Mouse (Mus musculus): ENCODE measurements around the gene Gm47969.

Gene Gm47969

DNA sequence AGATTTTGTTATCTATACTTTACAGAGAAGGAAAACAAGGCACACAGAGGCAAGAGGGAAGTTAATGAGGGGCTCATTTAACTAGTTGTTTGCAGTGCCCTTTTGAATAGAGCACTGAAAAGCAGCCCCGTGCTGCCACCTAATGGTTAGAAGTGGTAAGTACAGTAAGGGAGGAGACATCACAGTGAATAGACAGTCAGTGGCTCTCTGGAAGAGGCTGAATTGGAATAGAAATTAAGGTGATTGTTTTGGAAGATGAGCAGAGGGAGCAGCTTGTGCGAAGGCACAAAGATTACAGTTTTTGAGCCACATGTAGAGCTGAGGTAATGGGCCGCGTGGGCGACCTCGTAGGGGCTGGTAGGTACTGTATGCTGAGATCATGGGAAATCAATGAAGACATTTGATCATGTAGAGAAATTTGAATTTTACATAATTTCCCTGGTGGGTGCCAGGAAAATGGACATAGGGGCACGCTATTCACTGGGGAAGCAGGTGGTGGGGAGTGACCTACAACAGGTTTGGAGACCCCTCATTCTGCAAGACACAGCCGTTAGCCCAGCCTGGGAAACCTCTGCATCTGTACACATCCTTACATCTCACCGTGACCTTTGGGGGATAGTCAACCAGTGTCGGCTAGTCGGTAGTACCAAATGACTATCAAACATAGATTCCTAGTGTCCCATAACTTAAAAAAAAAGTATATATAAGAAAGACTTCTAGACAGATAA, 31.6 kb downstream of the Gm47969 start:
- peak; percentile 36 for DNase-seq (ENCODE audit: low spot score)

DNA sequence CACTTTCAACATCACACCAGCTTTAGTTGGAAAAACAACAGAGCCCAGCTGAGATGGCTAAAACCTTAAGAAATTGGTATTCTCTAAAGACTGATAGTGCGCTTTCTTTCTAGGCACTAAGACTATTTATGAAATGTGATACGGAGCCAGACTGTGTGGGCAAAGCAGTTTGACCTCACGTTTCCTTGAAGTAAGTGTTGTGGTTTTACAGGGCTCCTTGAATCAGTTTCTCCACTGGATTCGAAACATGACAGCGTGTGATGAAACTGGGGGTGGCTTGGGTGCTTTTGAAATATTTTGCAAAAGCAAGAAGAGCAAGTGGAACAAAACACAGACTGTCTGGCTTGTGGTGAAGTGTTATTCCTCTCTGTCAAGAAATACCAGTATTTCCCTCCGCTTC, 32.3 kb downstream of the Gm47969 start:
- DNase-seq (ENCODE audit: low spot score): no peak

DNA sequence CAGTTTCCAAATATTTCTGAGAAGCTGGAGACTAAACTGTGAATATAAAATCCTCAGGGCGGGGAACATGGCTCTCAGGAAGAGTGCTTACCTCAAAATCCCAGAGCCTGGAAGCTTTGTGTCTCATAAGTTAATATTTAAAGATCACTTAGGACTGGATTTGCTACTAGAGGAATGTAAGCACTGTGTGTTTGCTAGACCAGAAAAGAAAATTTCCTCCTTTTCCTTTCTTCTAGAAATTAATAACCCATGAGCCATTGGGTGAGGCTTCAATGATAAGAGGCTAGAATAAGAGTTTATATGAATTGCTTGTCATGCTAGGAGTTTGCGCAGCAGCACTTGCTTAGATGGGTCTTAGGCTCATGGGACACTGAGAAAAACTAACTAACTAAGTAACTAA, 40.1 kb downstream of the Gm47969 start:
- no peak for DNase-seq (ENCODE audit: low spot score)

DNA sequence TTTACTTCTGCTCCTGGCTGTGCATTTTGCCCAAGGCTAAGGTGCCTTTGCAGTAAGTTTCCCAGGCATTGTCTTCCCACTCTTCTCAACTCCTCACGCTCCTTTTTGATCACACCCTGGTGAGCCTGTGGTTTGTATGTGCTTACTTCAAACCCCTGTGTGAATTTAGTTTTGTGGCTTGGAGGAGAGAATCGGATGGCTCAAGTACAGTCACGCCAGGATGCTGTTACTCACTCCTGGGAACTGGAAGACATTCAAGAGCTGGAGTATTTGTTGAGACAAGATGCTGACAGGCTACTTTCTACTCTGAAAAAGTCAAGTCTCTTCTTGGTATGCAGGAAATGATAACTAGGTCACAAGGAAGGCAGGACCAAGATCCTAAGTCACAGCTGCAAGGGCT, 46.5 kb downstream of the Gm47969 start:
- DNase-seq (ENCODE audit: low spot score): no peak

Measured in yolk sac, embryonic 10.5 days (tissue).